Mouse (Mus musculus): Measurements from ENCODE around the gene Sf3b6.

The Sf3b6 gene

DNA sequence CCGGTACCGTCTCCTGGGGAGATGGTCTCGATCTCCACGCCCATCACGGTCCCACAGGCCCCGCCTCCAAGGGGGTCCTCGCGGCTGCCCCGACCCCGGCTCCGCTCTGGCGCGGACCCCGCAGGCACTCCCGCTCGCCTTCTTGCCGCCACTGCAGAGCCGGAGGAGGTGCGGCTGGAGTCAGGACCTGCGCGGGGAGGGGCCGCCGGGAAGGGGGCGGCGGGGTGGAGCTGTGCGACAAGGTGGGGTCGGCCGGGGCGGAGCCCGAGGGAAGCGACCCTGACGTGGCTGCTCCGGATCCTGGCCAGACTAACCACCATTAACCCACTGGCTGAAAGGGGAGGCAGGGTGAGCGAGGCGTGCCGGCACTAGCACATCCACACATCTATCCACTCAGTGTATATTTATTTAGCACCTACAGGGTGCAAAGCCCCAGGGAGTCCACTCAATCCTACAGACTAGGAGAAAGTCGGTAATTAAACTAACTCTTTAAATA is 24.1 kb downstream of the Sf3b6 start, which contains the start of gene Fkbp1b:
Gene Fkbp1b, minus strand, starts transcription at position 200 of the 496 bp plus-strand sequence.
- DNase-seq (ENCODE audit: low read depth), result peak; percentile 70

GRCm38 (mm10) chr12:4842456-4842855 is 25.1 kb downstream of the Sf3b6 start:
- peak; percentile 38 for DNase-seq (ENCODE audit: low read depth)

DNA sequence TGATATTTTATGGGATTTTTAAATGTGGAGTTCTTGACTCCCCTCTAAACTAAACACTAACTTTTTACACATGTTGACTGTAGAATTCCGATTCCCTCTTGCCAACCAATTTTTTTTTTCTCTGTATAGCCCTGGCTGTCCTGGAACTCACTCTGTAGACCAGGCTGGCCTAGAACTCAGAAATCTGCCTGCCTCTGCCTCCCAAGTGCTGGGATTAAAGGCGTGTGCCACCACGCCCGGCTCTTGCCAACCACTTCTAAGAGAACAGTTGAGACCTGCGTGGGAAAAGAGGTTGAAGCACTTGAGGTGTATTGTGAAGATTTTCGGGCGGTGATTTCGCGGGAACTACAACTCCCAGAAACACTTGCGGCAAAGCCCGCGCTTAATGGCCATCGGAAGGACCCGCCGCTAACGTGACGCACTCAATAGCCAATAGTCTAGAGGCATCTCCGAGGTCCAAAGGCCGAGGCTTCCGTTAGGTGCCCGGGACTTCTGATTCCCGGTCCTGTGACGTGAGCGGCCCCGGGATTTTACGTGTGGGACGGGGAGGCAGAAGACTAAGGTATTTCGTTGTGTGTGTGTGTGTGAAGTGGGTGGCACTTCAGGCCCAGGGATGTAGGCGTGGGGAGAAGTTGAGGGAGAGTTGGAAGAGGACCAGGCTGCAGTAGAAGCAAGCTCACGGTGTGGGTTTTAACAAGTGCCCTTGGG is 25.7 kb downstream of the Sf3b6 start, which contains the start of gene Wdcp:
Gene Wdcp, plus strand, starts transcription at position 414 of the 708 bp plus-strand sequence.
- peak; percentile 94 for DNase-seq (ENCODE audit: low read depth)

- peak; percentile 77 for DNase-seq (ENCODE audit: low read depth)
These were observed 26.4 kb downstream of the Sf3b6 start for GRCm38 (mm10) chr12:4843741-4844140.

DNA sequence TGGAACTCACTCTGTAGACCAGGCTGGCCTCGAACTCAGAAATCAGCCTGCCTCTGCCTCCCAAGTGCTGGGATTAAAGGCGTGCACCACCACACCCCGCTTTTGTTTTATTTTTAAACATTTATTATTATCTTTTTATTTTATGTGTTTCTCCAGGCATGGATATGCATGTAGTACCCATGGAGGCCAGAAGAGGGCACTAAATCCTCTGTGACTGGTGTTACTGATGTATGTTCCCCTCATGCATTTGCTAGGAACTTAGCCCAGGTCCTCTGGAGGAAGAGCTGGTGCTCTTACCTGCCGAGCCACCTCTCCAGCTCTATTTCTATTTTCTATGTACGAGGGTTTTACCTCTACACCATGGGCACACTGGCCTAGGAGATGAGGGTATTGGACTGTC is 38.8 kb downstream of the Sf3b6 start:
- DNase-seq (ENCODE audit: low read depth), result peak; percentile 59

- DNase-seq (ENCODE audit: low read depth), result peak; percentile 17
These were observed 39.5 kb downstream of the Sf3b6 start for GRCm38 (mm10) chr12:4856834-4857233.

- DNase-seq (ENCODE audit: low read depth), result no peak
These were observed 42.0 kb downstream of the Sf3b6 start for GRCm38 (mm10) chr12:4859241-4859914.

GRCm38 (mm10) chr12:4862672-4863071 is 45.3 kb downstream of the Sf3b6 start:
- DNase-seq (ENCODE audit: low read depth), result peak; percentile 29

- DNase-seq (ENCODE audit: low read depth), result no peak
These were observed 46.5 kb downstream of the Sf3b6 start for GRCm38 (mm10) chr12:4863654-4864337.

DNA sequence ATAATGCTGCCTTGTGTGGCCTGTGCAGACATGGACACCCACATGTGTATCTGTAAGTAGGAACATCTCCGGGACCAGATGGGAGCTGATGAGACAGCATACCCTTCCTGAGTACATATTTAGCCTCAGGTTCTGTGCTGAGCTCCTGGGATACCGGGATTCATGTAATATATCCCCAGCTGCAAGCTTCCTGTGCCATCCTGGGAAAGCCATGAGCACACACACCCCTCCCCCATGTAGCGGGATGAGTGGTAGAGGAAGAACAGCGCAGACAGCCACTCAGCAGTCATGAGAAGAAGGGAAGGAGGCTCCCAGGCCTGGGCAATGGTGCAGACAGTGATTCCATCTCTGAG is 47.0 kb downstream of the Sf3b6 start:
- DNase-seq (ENCODE audit: low read depth), result no peak

GRCm38 (mm10) chr12:4868924-4869323 is 51.6 kb downstream of the Sf3b6 start:
- no peak for DNase-seq (ENCODE audit: low read depth)

- no peak for DNase-seq (ENCODE audit: low read depth)
These were observed 53.9 kb downstream of the Sf3b6 start for GRCm38 (mm10) chr12:4871260-4871659.

DNA sequence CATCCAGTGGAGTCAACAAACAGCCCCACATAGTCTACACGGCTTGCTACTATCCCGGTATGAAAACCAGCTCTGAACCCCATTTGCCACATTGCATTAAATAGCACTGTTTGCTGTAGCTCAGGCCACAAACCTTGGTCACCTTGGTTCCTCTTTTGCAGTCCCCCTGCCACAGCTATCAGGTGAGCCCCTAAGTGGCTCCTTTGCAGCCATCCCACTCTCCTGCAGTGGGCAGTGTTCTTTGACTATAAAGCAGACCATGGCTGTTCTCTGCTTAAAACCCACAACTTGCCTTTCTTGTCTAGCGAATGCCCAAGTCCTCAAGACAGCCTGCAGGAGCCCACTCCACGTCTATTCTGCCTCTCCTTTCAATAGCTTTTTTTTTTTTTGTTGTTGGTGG is 54.9 kb downstream of the Sf3b6 start:
- DNase-seq (ENCODE audit: low read depth), result no peak

DNA sequence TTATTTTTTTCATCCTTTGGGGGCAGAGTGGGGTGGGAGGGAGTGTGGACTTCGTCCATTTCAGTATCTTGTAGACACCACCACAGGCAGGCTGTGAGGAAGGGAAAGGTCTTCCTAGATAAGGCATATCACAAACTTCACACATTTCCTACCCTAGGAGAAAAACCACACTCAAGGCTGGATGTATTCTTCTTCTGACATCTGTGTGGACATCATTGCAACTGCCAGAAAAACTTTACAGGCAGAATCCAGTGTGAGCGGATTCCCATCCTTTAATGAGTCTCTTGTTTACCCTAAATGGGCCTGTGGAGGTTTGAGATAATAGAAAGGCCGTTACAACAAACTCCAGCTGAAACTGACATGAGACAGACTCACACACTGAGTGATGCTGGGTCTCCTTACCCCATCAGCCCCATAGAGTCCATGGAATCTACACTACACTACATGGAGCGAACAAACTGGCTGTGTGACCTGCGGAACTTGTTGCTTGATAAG is 55.7 kb downstream of the Sf3b6 start:
- no peak for DNase-seq (ENCODE audit: low read depth)

GRCm38 (mm10) chr12:4873531-4873930 is 56.2 kb downstream of the Sf3b6 start:
- DNase-seq (ENCODE audit: low read depth), result no peak

DNA sequence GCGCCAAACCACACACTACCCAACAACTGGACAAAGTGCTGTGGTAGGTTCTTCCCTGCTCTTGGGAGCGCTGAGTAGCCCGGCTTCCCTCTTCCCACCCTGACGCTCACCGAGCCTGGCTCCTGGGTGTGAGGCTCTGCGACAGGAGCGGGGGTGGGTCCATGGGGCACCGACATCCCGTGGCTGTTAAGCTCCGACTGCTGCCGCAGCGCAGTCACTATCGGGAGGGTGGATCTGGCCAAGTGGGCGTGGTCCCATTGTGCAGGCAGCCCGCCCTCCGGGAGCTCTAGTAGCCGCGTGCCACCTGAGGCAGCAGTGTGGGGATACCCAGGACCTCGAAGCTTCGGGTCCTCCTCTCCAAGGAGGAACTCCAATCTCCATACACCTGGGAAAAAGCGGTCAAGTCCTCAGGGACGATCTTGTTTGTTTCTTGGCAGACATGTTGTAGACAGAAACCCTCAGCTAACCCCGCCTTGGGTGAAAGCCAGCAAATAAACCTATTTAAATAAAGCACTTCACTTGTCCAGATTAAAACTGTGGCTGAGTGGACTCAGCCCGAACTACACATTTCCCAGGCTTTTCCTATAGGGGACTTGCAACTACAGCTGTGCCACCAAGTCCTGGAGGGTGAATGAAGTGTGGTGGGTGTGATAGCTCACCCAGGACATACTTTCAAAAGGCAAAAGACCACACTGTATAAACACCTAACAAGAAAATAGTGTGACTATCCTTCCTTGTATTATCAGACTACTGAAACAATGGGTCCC is 57.0 kb downstream of the Sf3b6 start, which contains the start of gene Mfsd2b:
Gene Mfsd2b, minus strand, starts transcription at position 199 of the 767 bp plus-strand sequence.
- peak; percentile 78 for DNase-seq (ENCODE audit: low read depth)

GRCm38 (mm10) chr12:4875623-4876022 is 58.3 kb downstream of the Sf3b6 start:
- DNase-seq (ENCODE audit: low read depth), result no peak

Data from induced T-regulatory cell, adult 2 months (primary cell).